Mouse (Mus musculus) olfactory bulb, adult 2 months (tissue): Measurements from ENCODE around the gene Hipk1. TPM values are rescaled to one million over a fixed set of nuclear protein-coding genes. Genes with fewer than 3 reads are reported as not detected.
A peak's percentile ranks its signal among the peaks of the same experiment; 100 is the strongest.
"Not testable (repeated sequence)": the region's sequence is repeated elsewhere in the genome, so short reads cannot be mapped to it uniquely, and the experiment has no call there.

ENCODE experiments used
- H3K27ac ChIP-seq: fragments of 200-500 bp; 2 replicates; pipeline ENCODE4 v1.5.1; 2012; ENCODE audit warnings: low read depth, low read length; ENCODE audit not compliant: insufficient read depth
- H3K4me1 ChIP-seq: fragments of 200-500 bp; 2 replicates; pipeline ENCODE4 v1.6.1; 2012; ENCODE audit warnings: low read length; ENCODE audit not compliant: control insufficient read depth, insufficient read depth
- H3K4me3 ChIP-seq: fragments of 200-500 bp; 2 replicates; pipeline ENCODE4 v1.5.1; 2012; ENCODE audit warnings: mild to moderate bottlenecking, low read depth, low read length, moderate library complexity; ENCODE audit not compliant: insufficient read depth
- CTCF ChIP-seq: fragments of 200-500 bp; IDR thresholded peaks from 2 replicates; pipeline ENCODE4 v1.5.1; 2012; ENCODE audit warnings: low read depth, mild to moderate bottlenecking, low read length, moderate library complexity; ENCODE audit not compliant: insufficient read depth
- POLR2A ChIP-seq: fragments of 200-500 bp; IDR thresholded peaks from 2 replicates; pipeline ENCODE4 v1.6.1; 2012; ENCODE audit warnings: mild to moderate bottlenecking, low read depth, low read length, moderate library complexity; ENCODE audit not compliant: insufficient read depth
- WGBS: fragments of 180-500 bp; shearing (Covaris S2); methylation state at CpG from one replicate; pipeline ENCODE4 v1.1.7; 2018; 5-methylcytosine and 5-hydroxymethylcytosine counted together
- polyA plus RNA-seq: library from polyadenylated mRNA; stranded (reverse); fragments of >200 nt; gene quantifications from 2 replicates; pipeline ENCODE4 v1.2.4, GENCODE M21; 2012; ENCODE audit warnings: low replicate concordance; ENCODE audit not compliant: missing spikeins, insufficient read depth, insufficient read length

The Hipk1 gene
- 438 TPM in 1 of 2 replicates, not detected in the other for polyA plus RNA-seq

- Histone ChIP-seq H3K4me3 (peak within 1 kb of the TSS; percentile 65), H3K27ac (peak within 1 kb of the TSS; percentile 96), H3K4me1 (0 out of 2 replicates have a peak, but pooled peaks cover 2% of the 10 kb centered on the region)
- no peak for TF ChIP-seq CTCF
- TF ChIP-seq POLR2A = peak; percentile 81
- WGBS = 8% methylated on average over 49 of the region's 49 CpGs
Measured at GRCm38 (mm10) chr3:103791230-103792110, at the start of gene Hipk1. Gene Hipk1, minus strand, starts transcription at chr3:103791563.

GRCm38 (mm10) chr3:103840946-103841345, 49.6 kb upstream of the Hipk1 start:
- not testable (repeated sequence) for H3K4me3 ChIP-seq, H3K4me1 ChIP-seq, H3K27ac ChIP-seq
- WGBS = 93% methylated on average over 7 of the region's 7 CpGs

- H3K27ac ChIP-seq, H3K4me1 ChIP-seq, H3K4me3 ChIP-seq: not testable (repeated sequence)
- WGBS = 92% methylated on average over 3 of the region's 3 CpGs
Measured at GRCm38 (mm10) chr3:103840195-103840594, 48.8 kb upstream of the Hipk1 start.

GRCm38 (mm10) chr3:103839711-103840110, 48.3 kb upstream of the Hipk1 start:
- Histone ChIP-seq H3K27ac (no peak overlapping the region), H3K4me1 (no peaks in the 10 kb centered on the region), H3K4me3 (no peak overlapping the region)
- no peak for TF ChIP-seq CTCF
- TF ChIP-seq POLR2A = no peak
- WGBS = 95% methylated on average over 6 of the region's 6 CpGs

- H3K4me1 ChIP-seq = no peaks in the 10 kb centered on the region
- no peak overlapping the region for H3K4me3 ChIP-seq
- TF ChIP-seq POLR2A (no peak), CTCF (no peak)
- no peak overlapping the region for H3K27ac ChIP-seq
- 93% methylated on average over 5 of the region's 5 CpGs for WGBS
Measured at GRCm38 (mm10) chr3:103836453-103836852, 45.1 kb upstream of the Hipk1 start.

GRCm38 (mm10) chr3:103835951-103836310, 44.6 kb upstream of the Hipk1 start:
- H3K4me1 ChIP-seq = no peaks in the 10 kb centered on the region
- no peak overlapping the region for H3K4me3 ChIP-seq
- no peak overlapping the region for H3K27ac ChIP-seq
- 59% methylated on average over 10 of the region's 10 CpGs for WGBS
- TF ChIP-seq CTCF (no peak), POLR2A (no peak)

GRCm38 (mm10) chr3:103835272-103835950, 44.0 kb upstream of the Hipk1 start:
- H3K4me3 ChIP-seq = no peak overlapping the region
- no peak overlapping the region for H3K27ac ChIP-seq
- TF ChIP-seq POLR2A = no peak
- TF ChIP-seq CTCF = no peak
- no peaks in the 10 kb centered on the region for H3K4me1 ChIP-seq
- WGBS = 83% methylated on average over 6 of the region's 6 CpGs

GRCm38 (mm10) chr3:103834001-103834400, 42.6 kb upstream of the Hipk1 start:
- TF ChIP-seq POLR2A = no peak
- no peak for TF ChIP-seq CTCF
- WGBS = 80% methylated on average over 2 of the region's 2 CpGs
- Histone ChIP-seq H3K4me1 (no peaks in the 10 kb centered on the region), H3K4me3 (no peak overlapping the region), H3K27ac (no peak overlapping the region)

- no peak for TF ChIP-seq CTCF
- no peak for TF ChIP-seq POLR2A
- Histone ChIP-seq H3K27ac (no peak within 1 kb of the TSS), H3K4me1 (no peaks in the 10 kb centered on the region), H3K4me3 (no peak within 1 kb of the TSS)
Measured at GRCm38 (mm10) chr3:103832426-103832825, 41.1 kb upstream of the Hipk1 start, which contains the start of gene Bcl2l15. Gene Bcl2l15, plus strand, starts transcription at chr3:103832601.
